Mouse (Mus musculus): ENCODE measurements around the gene Tuba1b. TPM values are rescaled to one million over a fixed set of nuclear protein-coding genes. Genes with fewer than 3 reads are reported as not detected.
"Not testable (repeated sequence)": the region's sequence is repeated elsewhere in the genome, so short reads cannot be mapped to it uniquely, and the experiment has no call there.

Tuba1b gene
- polyA plus RNA-seq, 1 experiment from 2014 or later = 1,971 TPM

- Histone ChIP-seq H3K9ac (ENCODE audit: low read depth, low read length) (no peak overlapping the region), H3K36me3 (ENCODE audit: control insufficient read depth, insufficient read depth, low read length) (no peaks in the 10 kb centered on the region), H3K9me3 (ENCODE audit: control insufficient read depth, low read length) (no peaks in the 10 kb centered on the region), H3K4me3 (ENCODE audit: low read length) (no peak overlapping the region), H3K27me3 (ENCODE audit: control insufficient read depth, insufficient read depth, low read length) (no peaks in the 10 kb centered on the region), H3K4me2 (replicated peaks; ENCODE audit: low read depth, low read length) (no peak overlapping the region), H3K4me1 (ENCODE audit: control insufficient read depth, insufficient read depth, low read length) (peaks cover 4% of the 10 kb centered on the region), H3K27ac (ENCODE audit: low read depth, low read length) (no peak overlapping the region)
- ATAC-seq (ENCODE audit: low FRiP score, low TSS enrichment) = no peak
- 92% methylated on average over 5 of the region's 5 CpGs for WGBS
Measured at GRCm38 (mm10) chr15:98921510-98921909, 12.9 kb downstream of the Tuba1b start.

GRCm38 (mm10) chr15:98918499-98918895 is 15.9 kb downstream of the Tuba1b start:
- peaks cover 15% of the 10 kb centered on the region for H3K4me1 ChIP-seq (ENCODE audit: control insufficient read depth, insufficient read depth, low read length)
- H3K4me2 ChIP-seq (replicated peaks; ENCODE audit: low read depth, low read length) = peak overlapping the region; percentile 42
- H3K4me3 ChIP-seq (ENCODE audit: low read length) = peak overlapping the region; percentile 86
- H3K9ac ChIP-seq (ENCODE audit: low read depth, low read length) = peak overlapping the region; percentile 46
- H3K36me3 ChIP-seq (ENCODE audit: control insufficient read depth, insufficient read depth, low read length); H3K27me3 ChIP-seq (ENCODE audit: control insufficient read depth, insufficient read depth, low read length); H3K9me3 ChIP-seq (ENCODE audit: control insufficient read depth, low read length); ATAC-seq (ENCODE audit: low FRiP score, low TSS enrichment): not testable (repeated sequence)
- WGBS = 25% methylated on average over 8 of the region's 8 CpGs
- H3K27ac ChIP-seq (ENCODE audit: low read depth, low read length) = peak overlapping the region; percentile 26

GRCm38 (mm10) chr15:98917538-98918498 is 16.5 kb downstream of the Tuba1b start, which contains the start of gene Lmbr1l:
Gene Lmbr1l (minus strand): TSS chr15:98918231.
- Histone ChIP-seq H3K4me3 (ENCODE audit: low read length) (peak within 1 kb of the TSS; percentile 86), H3K4me1 (ENCODE audit: control insufficient read depth, insufficient read depth, low read length) (peaks cover 15% of the 10 kb centered on the region), H3K27me3 (ENCODE audit: control insufficient read depth, insufficient read depth, low read length) (no peaks in the 10 kb centered on the region), H3K36me3 (ENCODE audit: control insufficient read depth, insufficient read depth, low read length) (peaks cover 10% of the 10 kb centered on the region), H3K4me2 (replicated peaks; ENCODE audit: low read depth, low read length) (peak within 1 kb of the TSS; percentile 83), H3K9ac (ENCODE audit: low read depth, low read length) (peak within 1 kb of the TSS; percentile 77), H3K27ac (ENCODE audit: low read depth, low read length) (peak within 1 kb of the TSS; percentile 92), H3K9me3 (ENCODE audit: control insufficient read depth, low read length) (no peaks in the 10 kb centered on the region)
- WGBS = under 1% methylated on average over 81 of the region's 82 CpGs
- peak; percentile 96 for ATAC-seq (ENCODE audit: low FRiP score, low TSS enrichment)

- no peak for ATAC-seq (ENCODE audit: low FRiP score, low TSS enrichment)
- Histone ChIP-seq H3K36me3 (ENCODE audit: control insufficient read depth, insufficient read depth, low read length) (peaks cover 17% of the 10 kb centered on the region), H3K4me1 (ENCODE audit: control insufficient read depth, insufficient read depth, low read length) (peaks cover 15% of the 10 kb centered on the region), H3K27ac (ENCODE audit: low read depth, low read length) (peak overlapping the region; percentile 92; the same call in 1 of the 2 replicates), H3K4me3 (ENCODE audit: low read length) (peak overlapping the region; percentile 86), H3K27me3 (ENCODE audit: control insufficient read depth, insufficient read depth, low read length) (no peaks in the 10 kb centered on the region), H3K9ac (ENCODE audit: low read depth, low read length) (peak overlapping the region; percentile 77), H3K9me3 (ENCODE audit: control insufficient read depth, low read length) (no peaks in the 10 kb centered on the region), H3K4me2 (replicated peaks; ENCODE audit: low read depth, low read length) (peak overlapping the region; percentile 83)
- WGBS = 0% methylated on average over 14 of the region's 14 CpGs
Measured at GRCm38 (mm10) chr15:98917091-98917490, 17.3 kb downstream of the Tuba1b start.

GRCm38 (mm10) chr15:98916016-98916415 is 18.3 kb downstream of the Tuba1b start:
- WGBS = 82% methylated on average over 4 of the region's 4 CpGs
- no peak overlapping the region for H3K9ac ChIP-seq (ENCODE audit: low read depth, low read length)
- ATAC-seq (ENCODE audit: low FRiP score, low TSS enrichment) = no peak
- peak overlapping the region; percentile 86; the same call in 1 of the 2 replicates for H3K4me3 ChIP-seq (ENCODE audit: low read length)
- H3K4me2 ChIP-seq (replicated peaks; ENCODE audit: low read depth, low read length) = peak overlapping the region; percentile 83
- H3K4me1 ChIP-seq (ENCODE audit: control insufficient read depth, insufficient read depth, low read length) = peaks cover 15% of the 10 kb centered on the region
- peaks cover 26% of the 10 kb centered on the region for H3K36me3 ChIP-seq (ENCODE audit: control insufficient read depth, insufficient read depth, low read length)
- H3K27ac ChIP-seq (ENCODE audit: low read depth, low read length) = no peak overlapping the region
- H3K27me3 ChIP-seq (ENCODE audit: control insufficient read depth, insufficient read depth, low read length) = no peaks in the 10 kb centered on the region
- H3K9me3 ChIP-seq (ENCODE audit: control insufficient read depth, low read length) = no peaks in the 10 kb centered on the region

GRCm38 (mm10) chr15:98914903-98915302 is 19.5 kb downstream of the Tuba1b start:
- Histone ChIP-seq H3K36me3 (ENCODE audit: control insufficient read depth, insufficient read depth, low read length) (peaks cover 32% of the 10 kb centered on the region), H3K4me2 (replicated peaks; ENCODE audit: low read depth, low read length) (no peak overlapping the region), H3K27me3 (ENCODE audit: control insufficient read depth, insufficient read depth, low read length) (no peaks in the 10 kb centered on the region), H3K9ac (ENCODE audit: low read depth, low read length) (no peak overlapping the region), H3K4me1 (ENCODE audit: control insufficient read depth, insufficient read depth, low read length) (peaks cover 15% of the 10 kb centered on the region), H3K27ac (ENCODE audit: low read depth, low read length) (no peak overlapping the region), H3K4me3 (ENCODE audit: low read length) (no peak overlapping the region), H3K9me3 (ENCODE audit: control insufficient read depth, low read length) (no peaks in the 10 kb centered on the region)
- WGBS = 94% methylated on average over 6 of the region's 6 CpGs
- no peak for ATAC-seq (ENCODE audit: low FRiP score, low TSS enrichment)

GRCm38 (mm10) chr15:98904692-98905091 is 29.7 kb downstream of the Tuba1b start:
- Histone ChIP-seq H3K27ac (ENCODE audit: low read depth, low read length) (no peak overlapping the region), H3K4me3 (ENCODE audit: low read length) (no peak overlapping the region), H3K27me3 (ENCODE audit: control insufficient read depth, insufficient read depth, low read length) (no peaks in the 10 kb centered on the region; the same call in none of the 2 replicates), H3K36me3 (ENCODE audit: control insufficient read depth, insufficient read depth, low read length) (peaks cover 51% of the 10 kb centered on the region), H3K4me1 (ENCODE audit: control insufficient read depth, insufficient read depth, low read length) (no peaks in the 10 kb centered on the region), H3K4me2 (replicated peaks; ENCODE audit: low read depth, low read length) (no peak overlapping the region), H3K9me3 (ENCODE audit: control insufficient read depth, low read length) (no peaks in the 10 kb centered on the region), H3K9ac (ENCODE audit: low read depth, low read length) (no peak overlapping the region)
- ATAC-seq (ENCODE audit: low FRiP score, low TSS enrichment) = no peak
- WGBS = 36% methylated on average over 10 of the region's 10 CpGs

GRCm38 (mm10) chr15:98902600-98902999 is 31.8 kb downstream of the Tuba1b start:
- H3K9ac ChIP-seq (ENCODE audit: low read depth, low read length) = no peak overlapping the region
- no peak overlapping the region for H3K4me2 ChIP-seq (replicated peaks; ENCODE audit: low read depth, low read length)
- no peak overlapping the region for H3K27ac ChIP-seq (ENCODE audit: low read depth, low read length)
- no peaks in the 10 kb centered on the region for H3K9me3 ChIP-seq (ENCODE audit: control insufficient read depth, low read length)
- H3K27me3 ChIP-seq (ENCODE audit: control insufficient read depth, insufficient read depth, low read length) = peaks cover 20% of the 10 kb centered on the region
- H3K4me3 ChIP-seq (ENCODE audit: low read length) = no peak overlapping the region
- WGBS = 89% methylated on average over 2 of the region's 2 CpGs
- H3K36me3 ChIP-seq (ENCODE audit: control insufficient read depth, insufficient read depth, low read length) = peaks cover 31% of the 10 kb centered on the region
- peaks cover 9% of the 10 kb centered on the region for H3K4me1 ChIP-seq (ENCODE audit: control insufficient read depth, insufficient read depth, low read length)
- no peak for ATAC-seq (ENCODE audit: low FRiP score, low TSS enrichment)

- Histone ChIP-seq H3K4me1 (ENCODE audit: control insufficient read depth, insufficient read depth, low read length) (peaks cover 14% of the 10 kb centered on the region), H3K9me3 (ENCODE audit: control insufficient read depth, low read length) (no peaks in the 10 kb centered on the region), H3K27ac (ENCODE audit: low read depth, low read length) (no peak overlapping the region), H3K4me3 (ENCODE audit: low read length) (no peak overlapping the region), H3K27me3 (ENCODE audit: control insufficient read depth, insufficient read depth, low read length) (peaks cover 30% of the 10 kb centered on the region), H3K9ac (ENCODE audit: low read depth, low read length) (no peak overlapping the region), H3K36me3 (ENCODE audit: control insufficient read depth, insufficient read depth, low read length) (peaks cover 23% of the 10 kb centered on the region), H3K4me2 (replicated peaks; ENCODE audit: low read depth, low read length) (no peak overlapping the region)
- 68% methylated on average over 1 of the region's 1 CpGs for WGBS
- no peak for ATAC-seq (ENCODE audit: low FRiP score, low TSS enrichment)
Measured at GRCm38 (mm10) chr15:98901530-98901929, 32.8 kb downstream of the Tuba1b start.
